Mouse (Mus musculus) left cerebral cortex, adult 6 months (tissue): Measurements from ENCODE around the gene Zfp597. TPM values are rescaled to one million over a fixed set of nuclear protein-coding genes. Genes with fewer than 3 reads are reported as not detected.

Experiments
- long read RNA-seq, 2 experiments: library from polyadenylated mRNA; unstranded; transcript quantifications; one replicate each; pipeline ENCODE4 v2.0.0; 2019 to 2020
- polyA plus RNA-seq: library from polyadenylated mRNA; unstranded; fragments of <200 nt; fragmentation: Nextera tagmentation; gene quantifications from 2 replicates; pipeline ENCODE4 v1.2.3, GENCODE M21; 2021

Gene Zfp597
- polyA plus RNA-seq = 3.8 and 6.6 TPM in 2 replicates
- long read RNA-seq, experiment 1, full-length matches to known transcripts = 15 of 33 reads
- long read RNA-seq, experiment 1, partial matches to known transcripts = 0 of 33 reads
- long read RNA-seq, experiment 1, other reads (novel, unspliced or antisense) = 18 of 33 reads
- long read RNA-seq, experiment 2, transcript Zfp597-202 (3 exons, 1,842 nt) = major isoform, 6 of 12 reads
- long read RNA-seq, experiment 2, partial matches to known transcripts = 0 of 12 reads
- long read RNA-seq, experiment 2, other reads (novel, unspliced or antisense) = 6 of 12 reads

DNA sequence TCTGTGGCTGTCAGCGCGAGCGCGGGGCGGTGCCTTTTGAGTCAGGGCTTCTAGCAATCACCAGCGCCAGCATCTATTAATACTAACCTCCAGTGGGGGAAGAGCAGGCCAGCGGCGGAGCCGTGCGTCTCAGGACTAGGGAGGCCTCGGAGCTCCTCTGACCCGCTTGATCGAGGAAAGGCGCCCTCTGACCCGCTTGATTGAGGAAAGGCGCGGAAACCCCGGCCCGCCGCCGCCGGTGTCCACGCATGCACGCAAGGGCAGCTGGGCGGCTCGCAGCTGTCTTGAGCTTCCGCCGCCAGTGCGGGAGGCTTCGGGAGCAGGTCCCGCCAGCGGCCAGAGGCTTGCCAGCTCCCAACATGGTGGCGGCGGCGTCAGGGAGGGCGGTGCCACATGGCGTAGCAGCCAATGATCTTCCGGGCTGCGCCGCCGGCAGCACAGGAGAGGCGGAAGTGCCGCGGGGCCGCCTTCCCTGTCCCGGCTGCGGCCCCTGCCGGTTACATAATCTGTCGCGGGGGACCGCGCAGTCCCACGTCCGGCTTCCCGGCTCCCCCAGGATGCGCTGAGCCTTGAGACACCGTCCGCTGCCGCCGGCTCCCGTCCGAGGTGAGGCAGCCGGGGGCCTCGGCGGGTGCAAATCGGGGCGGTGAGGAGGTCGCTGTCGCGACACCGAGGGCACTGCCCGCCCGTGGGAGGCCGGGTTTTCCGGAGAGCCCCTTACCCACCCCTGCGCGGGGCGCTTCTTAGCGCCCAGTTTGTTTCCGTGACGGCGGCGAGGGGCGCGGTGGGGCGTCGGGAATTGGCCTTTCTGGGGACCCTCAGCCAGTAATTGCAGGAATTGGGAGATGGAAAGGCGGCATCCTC is at the start of gene Zfp597, which contains the start of gene Gm20695:
Zfp597 (minus strand) TSS at position 361 of the 864 bp plus-strand sequence.
Gm20695 (plus strand) TSS at position 448 of the 864 bp plus-strand sequence.

DNA sequence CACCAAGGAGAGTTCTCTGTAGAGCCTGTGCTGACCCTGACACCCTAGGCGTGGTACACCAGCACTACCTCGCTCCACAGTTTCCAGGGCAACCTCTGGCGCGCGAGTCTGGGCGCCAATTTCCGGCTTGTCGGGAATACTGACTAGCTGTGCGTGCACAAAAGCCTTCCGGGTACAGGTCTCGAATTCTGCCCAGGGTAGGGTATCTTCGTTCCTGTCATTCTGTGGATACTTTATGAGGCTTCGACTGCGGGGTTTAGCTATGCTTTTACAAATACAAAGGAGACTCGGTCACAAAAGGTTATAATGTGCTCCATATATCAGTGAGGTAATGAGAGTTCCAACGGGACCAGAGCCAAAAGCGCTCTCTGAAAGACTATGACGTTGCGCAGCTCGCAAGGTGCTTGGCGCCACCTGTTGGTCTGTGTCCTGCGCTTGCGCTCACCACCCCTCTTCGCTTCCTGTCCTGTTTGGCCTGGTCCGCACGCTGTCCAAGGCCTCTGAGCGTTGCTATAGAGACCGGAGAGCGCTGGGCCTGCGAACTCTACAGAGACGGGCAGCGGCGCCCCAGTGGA is 24.3 kb upstream of the Zfp597 start, which contains the start of the genes 1700037C18Rik and Cluap1:
1700037C18Rik (minus strand) TSS at position 153 of the 575 bp plus-strand sequence.
Cluap1 (plus strand) TSS at position 265 of the 575 bp plus-strand sequence.

GRCm38 (mm10) chr16:3872216-3873047 is 11.9 kb downstream of the Zfp597 start, which contains the start of gene Naa60:
TSS of gene Naa60 (plus strand) at chr16:3872375.

GRCm38 (mm10) chr16:3846711-3847518 is 37.4 kb downstream of the Zfp597 start, which contains the start of gene Zfp174:
TSS of gene Zfp174 (plus strand) at chr16:3847268.

GRCm38 (mm10) chr16:3830588-3831109 is 53.7 kb downstream of the Zfp597 start, which contains the start of gene Olfr15:
TSS of gene Olfr15 (plus strand) at chr16:3830878.

Other genes starting within 250 kb of the Zfp597 start
- not detected in 2 replicates for gene Mefv, start 166.5 kb downstream of the Zfp597 start, polyA plus RNA-seq
- 5.4 and 7.1 TPM in 2 replicates for gene Zfp263, start 140.5 kb downstream of the Zfp597 start, polyA plus RNA-seq
- not detected in 2 replicates for gene Olfr15, start 53.7 kb downstream of the Zfp597 start, polyA plus RNA-seq
- gene Zfp174, start 37.3 kb downstream of the Zfp597 start, polyA plus RNA-seq = 1.2 and 1.3 TPM in 2 replicates
- gene Naa60, start 12.2 kb downstream of the Zfp597 start, polyA plus RNA-seq = 82.1 and 85.9 TPM in 2 replicates
- 7.8 and 12.0 TPM in 2 replicates for gene Gm20695, start 87 bp upstream of the Zfp597 start, polyA plus RNA-seq
- 9.5 and 9.8 TPM in 2 replicates for gene 1700037C18Rik, start 24.1 kb upstream of the Zfp597 start, polyA plus RNA-seq
- 27.6 and 30.3 TPM in 2 replicates for gene Cluap1, start 24.2 kb upstream of the Zfp597 start, polyA plus RNA-seq
- 0.16 TPM in 1 of 2 replicates, not detected in the other for gene Nlrc3, start 92.1 kb upstream of the Zfp597 start, polyA plus RNA-seq
- 8.0 and 8.7 TPM in 2 replicates for gene Slx4, start 119.2 kb upstream of the Zfp597 start, polyA plus RNA-seq
- gene Dnase1, start 152.4 kb upstream of the Zfp597 start, polyA plus RNA-seq = 1.0 and 1.5 TPM in 2 replicates
- gene Trap1, start 193.3 kb upstream of the Zfp597 start, polyA plus RNA-seq = 28.9 and 36.9 TPM in 2 replicates